Mouse (Mus musculus) midbrain, embryonic 10.5 days (tissue): ENCODE results near the gene Itga3. TPM values are rescaled to one million over a fixed set of nuclear protein-coding genes. Genes with fewer than 3 reads are reported as not detected.
"Not testable (repeated sequence)": the region's sequence is repeated elsewhere in the genome, so short reads cannot be mapped to it uniquely, and the experiment has no call there.

Experiments
- DNase-seq: peaks from one replicate; pipeline ENCODE4 v3.0.0-alpha.2; 2017; ENCODE audit warnings: low spot score
- H3K27ac ChIP-seq: fragments of 300-500 bp; sonication (generic); replicated peaks from 2 replicates; pipeline ENCODE4 v1.5.1; 2016; ENCODE audit warnings: mild to moderate bottlenecking
- H3K27me3 ChIP-seq: fragments of 300-500 bp; sonication (generic); 2 replicates; pipeline ENCODE4 v1.6.1; 2016; ENCODE audit warnings: low read depth, mild to moderate bottlenecking; ENCODE audit not compliant: poor library complexity, severe bottlenecking
- H3K36me3 ChIP-seq: fragments of 300-500 bp; sonication (generic); 2 replicates; pipeline ENCODE4 v1.6.1; 2016; ENCODE audit warnings: mild to moderate bottlenecking, moderate library complexity
- H3K4me1 ChIP-seq: fragments of 300-500 bp; sonication (generic); 2 replicates; pipeline ENCODE4 v1.6.1; 2016
- H3K4me3 ChIP-seq: fragments of 300-500 bp; sonication (generic); 2 replicates; pipeline ENCODE4 v1.5.1; 2016; ENCODE audit warnings: mild to moderate bottlenecking, moderate library complexity
- H3K9me3 ChIP-seq: fragments of 300-500 bp; sonication (generic); replicated peaks from 2 replicates; pipeline ENCODE4 v1.6.1; 2016; ENCODE audit warnings: mild to moderate bottlenecking
- WGBS: fragments of 180-500 bp; shearing (Covaris S2); methylation state at CpG from one replicate; pipeline ENCODE4 v1.1.7; 2016; 5-methylcytosine and 5-hydroxymethylcytosine counted together
- polyA plus RNA-seq: library from polyadenylated mRNA; unstranded; fragments of >200 nt; fragmentation: Nextera tagmentation; extraction: Ambion mirVana; gene quantifications from 2 replicates; pipeline ENCODE4 v1.2.1, GENCODE M21; 2016

The Itga3 gene
- polyA plus RNA-seq, 1 experiment from 2014 or later: 5.4 TPM

GRCm38 (mm10) chr11:95010841-95011403, 65.7 kb downstream of the Itga3 start:
- not testable (repeated sequence) for H3K27me3 ChIP-seq, H3K9me3 ChIP-seq, DNase-seq
- 20% methylated on average over 4 of the region's 4 CpGs for WGBS
- Histone ChIP-seq H3K36me3 (peaks cover 34% of the 10 kb centered on the region), H3K27ac (peak overlapping the region; percentile 97), H3K4me3 (peak overlapping the region; percentile 93), H3K4me1 (peaks cover 74% of the 10 kb centered on the region)

- WGBS: under 1% methylated on average over 33 of the region's 40 CpGs
- peaks cover 74% of the 10 kb centered on the region for H3K4me1 ChIP-seq
These were observed 66.4 kb downstream of the Itga3 start for GRCm38 (mm10) chr11:95010141-95010739.

GRCm38 (mm10) chr11:95009629-95010014, 67.0 kb downstream of the Itga3 start, which contains the start of gene Samd14:
TSS of gene Samd14 (plus strand) at chr11:95009879.
- Histone ChIP-seq H3K4me3 (peak within 1 kb of the TSS; percentile 93), H3K9me3 (no peaks in the 10 kb centered on the region), H3K36me3 (peaks cover 34% of the 10 kb centered on the region), H3K27me3 (no peaks in the 10 kb centered on the region), H3K4me1 (peaks cover 76% of the 10 kb centered on the region), H3K27ac (peak within 1 kb of the TSS; percentile 97)
- peak; percentile 85 for DNase-seq
- under 1% methylated on average over 32 of the region's 32 CpGs for WGBS

More at GRCm38 (mm10) chr11:95010141-95010739, 66.4 kb downstream of the Itga3 start:
- no peaks in the 10 kb centered on the region for H3K27me3 ChIP-seq
- H3K9me3 ChIP-seq: no peaks in the 10 kb centered on the region
- DNase-seq: peak; percentile 63
- peaks cover 34% of the 10 kb centered on the region for H3K36me3 ChIP-seq
- H3K27ac ChIP-seq: peak overlapping the region; percentile 97
- H3K4me3 ChIP-seq: peak overlapping the region; percentile 93

GRCm38 (mm10) chr11:95008661-95009628, 67.7 kb downstream of the Itga3 start:
- Histone ChIP-seq H3K4me1 (peaks cover 80% of the 10 kb centered on the region), H3K27ac (peak overlapping the region; percentile 97), H3K9me3 (no peaks in the 10 kb centered on the region), H3K4me3 (peak overlapping the region; percentile 93), H3K36me3 (peaks cover 34% of the 10 kb centered on the region), H3K27me3 (no peaks in the 10 kb centered on the region)
- WGBS: 41% methylated on average over 15 of the region's 15 CpGs
- no peak for DNase-seq

- H3K27ac ChIP-seq: peak overlapping the region; percentile 86
- WGBS: 81% methylated on average over 3 of the region's 3 CpGs
- peak overlapping the region; percentile 61 for H3K4me3 ChIP-seq
- peaks cover 73% of the 10 kb centered on the region for H3K4me1 ChIP-seq
- DNase-seq: no peak
- peaks cover 36% of the 10 kb centered on the region for H3K36me3 ChIP-seq
- no peaks in the 10 kb centered on the region for H3K9me3 ChIP-seq
- no peaks in the 10 kb centered on the region for H3K27me3 ChIP-seq
These were observed 69.2 kb downstream of the Itga3 start for GRCm38 (mm10) chr11:95007418-95007817.

GRCm38 (mm10) chr11:95006525-95007219, 69.9 kb downstream of the Itga3 start:
- WGBS: 2% methylated on average over 27 of the region's 27 CpGs

GRCm38 (mm10) chr11:95006038-95006437, 70.6 kb downstream of the Itga3 start:
- no peak for DNase-seq
- Histone ChIP-seq H3K27me3 (no peaks in the 10 kb centered on the region), H3K27ac (peak overlapping the region; percentile 86), H3K4me1 (peaks cover 61% of the 10 kb centered on the region), H3K9me3 (no peaks in the 10 kb centered on the region), H3K4me3 (peak overlapping the region; percentile 61), H3K36me3 (peaks cover 49% of the 10 kb centered on the region)
- 22% methylated on average over 4 of the region's 4 CpGs for WGBS

More at GRCm38 (mm10) chr11:95006525-95007219, 69.9 kb downstream of the Itga3 start:
- Histone ChIP-seq H3K36me3 (peaks cover 44% of the 10 kb centered on the region), H3K27me3 (no peaks in the 10 kb centered on the region), H3K9me3 (no peaks in the 10 kb centered on the region), H3K4me3 (peak overlapping the region; percentile 61), H3K27ac (peak overlapping the region; percentile 86), H3K4me1 (peaks cover 66% of the 10 kb centered on the region)
- peak; percentile 84 for DNase-seq

GRCm38 (mm10) chr11:95004937-95005198, 71.7 kb downstream of the Itga3 start:
- H3K36me3 ChIP-seq: peaks cover 61% of the 10 kb centered on the region

GRCm38 (mm10) chr11:95004136-95004936, 72.3 kb downstream of the Itga3 start:
- Histone ChIP-seq H3K9me3 (no peaks in the 10 kb centered on the region), H3K27ac (0 out of 2 replicates have a peak overlapping the region, but pooled peaks have one; percentile 13), H3K4me1 (peaks cover 64% of the 10 kb centered on the region), H3K27me3 (no peaks in the 10 kb centered on the region), H3K36me3 (peaks cover 66% of the 10 kb centered on the region), H3K4me3 (peak overlapping the region; percentile 4; the same call in 1 of the 2 replicates)
- no peak for DNase-seq
- WGBS: 84% methylated on average over 12 of the region's 12 CpGs

More at GRCm38 (mm10) chr11:95004937-95005198, 71.7 kb downstream of the Itga3 start:
- peaks cover 63% of the 10 kb centered on the region for H3K4me1 ChIP-seq
- WGBS: 68% methylated on average over 6 of the region's 6 CpGs
- no peak for DNase-seq
- H3K9me3 ChIP-seq: no peaks in the 10 kb centered on the region
- no peaks in the 10 kb centered on the region for H3K27me3 ChIP-seq
- no peak overlapping the region for H3K4me3 ChIP-seq
- H3K27ac ChIP-seq: 0 out of 2 replicates have a peak overlapping the region, but pooled peaks have one; percentile 13

- Histone ChIP-seq H3K9me3 (no peaks in the 10 kb centered on the region), H3K4me1 (peaks cover 56% of the 10 kb centered on the region), H3K27me3 (no peaks in the 10 kb centered on the region), H3K4me3 (no peak overlapping the region), H3K36me3 (peaks cover 82% of the 10 kb centered on the region), H3K27ac (no peak overlapping the region)
- WGBS: 92% methylated on average over 8 of the region's 8 CpGs
- no peak for DNase-seq
These were observed 73.9 kb downstream of the Itga3 start for GRCm38 (mm10) chr11:95002705-95003104.

- Histone ChIP-seq H3K27me3 (no peaks in the 10 kb centered on the region), H3K9me3 (no peaks in the 10 kb centered on the region), H3K4me3 (no peak overlapping the region), H3K36me3 (peaks cover 92% of the 10 kb centered on the region), H3K4me1 (peaks cover 48% of the 10 kb centered on the region), H3K27ac (peak overlapping the region; percentile 50; the same call in 1 of the 2 replicates)
- WGBS: 88% methylated on average over 21 of the region's 21 CpGs
- no peak for DNase-seq
These were observed 74.8 kb downstream of the Itga3 start for GRCm38 (mm10) chr11:95001584-95002347.
